Mouse (Mus musculus) C2C12 (cell line): ENCODE results near the gene Ccn2.

Experiments
- CEBPB ChIP-seq: IDR thresholded peaks from one replicate; pipeline ENCODE4 v1.6.1; 2011; ENCODE audit warnings: low read depth, mild to moderate bottlenecking, control low read depth, moderate library complexity
- CTCF ChIP-seq: IDR thresholded peaks from one replicate; pipeline ENCODE4 v1.5.1; 2011; ENCODE audit not compliant: control insufficient read depth, insufficient read depth, insufficient read length
- FOSL1 ChIP-seq: IDR thresholded peaks from one replicate; pipeline ENCODE4 v1.8.0; 2011; ENCODE audit warnings: mild to moderate bottlenecking, low read length; ENCODE audit not compliant: poor library complexity, insufficient read depth, severe bottlenecking
- MAX ChIP-seq: IDR thresholded peaks from one replicate; pipeline ENCODE4 v1.6.1; 2011; ENCODE audit warnings: mild to moderate bottlenecking, control low read depth
- MYOD1 ChIP-seq: IDR thresholded peaks from one replicate; pipeline ENCODE4 v1.6.1; 2011; ENCODE audit warnings: low read depth; ENCODE audit not compliant: control insufficient read depth, insufficient read length
- MYOG ChIP-seq: IDR thresholded peaks from one replicate; pipeline ENCODE4 v1.6.1; 2011; ENCODE audit not compliant: control insufficient read depth, insufficient read length; ENCODE audit errors: extremely low read depth
- USF1 ChIP-seq: IDR thresholded peaks from one replicate; pipeline ENCODE4 v1.6.1; 2011; ENCODE audit warnings: low read depth, mild to moderate bottlenecking, control low read depth, moderate library complexity

DNA sequence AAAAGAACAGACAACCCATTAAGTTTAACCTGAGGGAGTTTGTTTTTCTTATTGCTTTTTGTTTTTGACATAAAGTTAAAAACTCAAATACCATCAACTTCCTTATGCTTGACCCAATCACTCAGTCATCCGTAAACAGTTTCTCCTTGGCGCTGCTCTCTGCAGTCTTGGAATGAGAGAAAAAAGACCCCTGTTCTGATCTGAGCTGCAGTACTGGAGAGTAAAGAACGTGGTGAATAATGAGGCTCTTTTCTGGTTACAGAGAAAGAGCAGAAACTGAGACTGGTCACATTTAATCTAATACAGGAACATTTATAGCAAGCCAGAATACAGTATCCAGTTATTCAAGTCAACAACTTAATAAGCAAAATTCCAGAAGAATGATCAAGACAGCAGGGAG is 21.8 kb upstream of the Ccn2 start:
- no peak for TF ChIP-seq CTCF
- TF ChIP-seq MAX: no peak
- TF ChIP-seq MYOD1: no peak
- no peak for TF ChIP-seq MYOG
- no peak for TF ChIP-seq USF1
- no peak for TF ChIP-seq CEBPB
- no peak for TF ChIP-seq FOSL1
